Mouse (Mus musculus) myocyte (in vitro differentiated cells): ENCODE measurements around the gene Pdilt.

Experiments used
- E2F4 ChIP-seq: IDR thresholded peaks from one replicate; pipeline ENCODE4 v1.6.1; 2011; ENCODE audit warnings: mild to moderate bottlenecking, control low read depth, moderate library complexity; ENCODE audit not compliant: insufficient read depth
- MAX ChIP-seq: IDR thresholded peaks from one replicate; pipeline ENCODE4 v1.6.1; 2011; ENCODE audit warnings: low read depth, mild to moderate bottlenecking, control low read depth
- MYOD1 ChIP-seq, 3 experiments: IDR thresholded peaks; one replicate each; pipeline ENCODE4 v1.6.1; 2011; ENCODE audit warnings: control low read depth in 2 of 3, low read depth in 2 of 3, mild to moderate bottlenecking in 2 of 3, moderate library complexity in 1 of 3; ENCODE audit not compliant: insufficient read length in 2 of 3, control insufficient read depth in 1 of 3
- POLR2A ChIP-seq: IDR thresholded peaks from one replicate; pipeline ENCODE4 v1.6.1; 2011; ENCODE audit warnings: low read depth, mild to moderate bottlenecking, control low read depth, moderate library complexity; ENCODE audit not compliant: insufficient read length
- POLR2AphosphoS2 ChIP-seq: IDR thresholded peaks from one replicate; pipeline ENCODE4 v1.6.1; 2011; ENCODE audit warnings: low read depth, control low read depth; ENCODE audit not compliant: insufficient read length
- SRF ChIP-seq: IDR thresholded peaks from one replicate; pipeline ENCODE4 v1.6.1; 2011; ENCODE audit warnings: low read depth; ENCODE audit not compliant: control insufficient read depth, insufficient read length
- USF1 ChIP-seq: IDR thresholded peaks from one replicate; pipeline ENCODE4 v1.6.1; 2011; ENCODE audit warnings: low read depth, mild to moderate bottlenecking, control low read depth, moderate library complexity

GRCm38 (mm10) chr7:119523389-119523788 lies at the start of gene Pdilt:
- TF ChIP-seq USF1 (no peak), MAX (no peak), MYOD1 (IDR thresholded peaks at IDR 0.05; ENCODE audit: control insufficient read depth in 1 of 3, insufficient read length in 2 of 3, low read depth in 2 of 3) (no peak), E2F4 (no peak), POLR2AphosphoS2 (no peak), POLR2A (no peak), SRF (no peak)
